In genomic region chr11:22347651-22348535, GRCm38 (mm10) we compare ENCODE assay signal across 10 mouse cellular contexts. TPM values are rescaled to one million over a fixed set of nuclear protein-coding genes. Genes with fewer than 3 reads are reported as not detected.
DNase-seq lines count a peak whose midpoint lies in the region; ATAC-seq and TF ChIP-seq lines count a peak whose summit lies in the region.
"Had no signal": no experiment of that assay in that cellular context is flagged by ENCODE, and none has a peak within 500 bp of the region (broad histone marks: within the 10 kb centered on the region; RNA-seq: fewer than 3 reads in every experiment).

No protein-coding gene starts in this region.

- H3K4me3 ChIP-seq in gastrocnemius, adult 2 months, result no peak overlapping the region
- H3K4me3 ChIP-seq in midbrain, embryonic 12.5 days, result no peak overlapping the region

- no peak for TF ChIP-seq CTCF in gastrocnemius, adult 2 months (IDR thresholded peaks at IDR 0.05)

- H3K9ac ChIP-seq in midbrain, embryonic 12.5 days (replicated peaks), result no peak overlapping the region
- H3K9ac ChIP-seq: liver, embryonic 14.5 days had no signal

- peak; percentile 72 for ATAC-seq in midbrain, embryonic 12.5 days (ENCODE audit: low FRiP score, low read depth)

- intact Hi-C loops in gastrocnemius, adult 2 months (cut with DNase I), result no loop called here

- H3K27ac ChIP-seq in gastrocnemius, adult 2 months, result peak overlapping the region; percentile 64
- H3K27ac ChIP-seq in midbrain, embryonic 12.5 days (replicated peaks), result peak overlapping the region; percentile 82
- H3K27ac ChIP-seq: liver, embryonic 14.5 days had no signal

- no peaks in the 10 kb centered on the region for H3K36me3 ChIP-seq in midbrain, embryonic 12.5 days

- no peaks in the 10 kb centered on the region for H3K27me3 ChIP-seq in midbrain, embryonic 12.5 days

- no peaks in the 10 kb centered on the region for H3K9me3 ChIP-seq in midbrain, embryonic 12.5 days

- 24% methylated on average over 13 of the region's 13 CpGs for WGBS in midbrain, embryonic 12.5 days

- H3K4me2 ChIP-seq in midbrain, embryonic 12.5 days (replicated peaks), result 0 out of 2 replicates have a peak overlapping the region, but pooled peaks have one; percentile 4

- peaks cover 25% of the 10 kb centered on the region for H3K4me1 ChIP-seq in midbrain, embryonic 12.5 days

- DNase-seq in gastrocnemius, adult 2 months, result peak; percentile 19
- DNase-seq in gastrocnemius, postnatal 25 days, result no peak
- peak; percentile 69 for DNase-seq in NIH3T3 (ENCODE audit: low read depth)
- peak; percentile 59 for DNase-seq in forelimb bud, embryonic 11.5 days (ENCODE audit: low read depth, low spot score)
- no peak for DNase-seq in thymus, postnatal 10 days (ENCODE audit: low spot score in 2 of 2)
- no peak for DNase-seq in layer of hippocampus, postnatal 36 days
- DNase-seq in spleen, adult 12 weeks (ENCODE audit: low spot score), result no peak
- DNase-seq: gastrocnemius, postnatal 14 days had no signal

RNA-seq across cellular contexts. Expression of gene Ehbp1, which starts 5.8 kb away (rescaled TPM):
- total RNA-seq in gastrocnemius, adult 2 months (2021), result 10 to 100 TPM; 15.2 to 15.9 TPM
- total RNA-seq in gastrocnemius, postnatal 25 days (2021), result 10 to 100 TPM; 11.0 to 14.3 TPM
- polyA plus RNA-seq in midbrain, embryonic 12.5 days (2016; fragmentation: Nextera tagmentation; extraction: Ambion mirVana), result 20.0 and 20.7 TPM in 2 replicates
- total RNA-seq in layer of hippocampus, postnatal 36 days (2021), result 10 to 100 TPM; 45.5 to 53.6 TPM

Comparison
In these comparisons a context has a peak if more than half of its experiments do, and no peak if none do; other contexts are left out.
1. DNase-seq: peak in gastrocnemius, adult 2 months (single experiment), NIH3T3 (single experiment) and forelimb bud, embryonic 11.5 days (single experiment); none in gastrocnemius, postnatal 25 days (single experiment), thymus, postnatal 10 days (0 of 2), layer of hippocampus, postnatal 36 days (0 of 2) and spleen, adult 12 weeks (single experiment).